Mouse (Mus musculus) liver, embryonic 13.5 days (tissue): ENCODE data around the gene Tom1l2. TPM values are rescaled to one million over a fixed set of nuclear protein-coding genes. Genes with fewer than 3 reads are reported as not detected.

Source experiments
- ATAC-seq: fragments of 200-750 bp; cut with Nextera tagmentation; 2 replicates; pipeline ENCODE4 v1.8.0; 2017; ENCODE audit warnings: low read depth, mild to moderate bottlenecking, moderate number of reproducible peaks, moderate library complexity
- DNase-seq: peaks from one replicate; pipeline ENCODE4 v3.0.0; 2022
- H3K27ac ChIP-seq: fragments of 300-500 bp; sonication (generic); 2 replicates; pipeline ENCODE4 v1.5.1; 2015; ENCODE audit warnings: moderate library complexity, mild to moderate bottlenecking, inconsistent platforms
- H3K27me3 ChIP-seq: fragments of 300-500 bp; sonication (generic); 2 replicates; pipeline ENCODE4 v1.6.1; 2015; ENCODE audit warnings: mild to moderate bottlenecking, inconsistent platforms
- H3K36me3 ChIP-seq: fragments of 300-500 bp; sonication (generic); 2 replicates; pipeline ENCODE4 v1.6.1; 2015; ENCODE audit warnings: mild to moderate bottlenecking, inconsistent platforms
- H3K4me1 ChIP-seq: fragments of 300-500 bp; sonication (generic); replicated peaks from 2 replicates; pipeline ENCODE4 v1.6.1; 2015; ENCODE audit warnings: inconsistent platforms
- H3K4me2 ChIP-seq: fragments of 300-500 bp; sonication (generic); 2 replicates; pipeline ENCODE4 v1.6.1; 2015; ENCODE audit warnings: inconsistent platforms, mild to moderate bottlenecking, moderate library complexity
- H3K4me3 ChIP-seq: fragments of 300-500 bp; sonication (generic); replicated peaks from 2 replicates; pipeline ENCODE4 v1.5.1; 2015; ENCODE audit warnings: mild to moderate bottlenecking, inconsistent platforms
- H3K9ac ChIP-seq: fragments of 300-500 bp; sonication (generic); 2 replicates; pipeline ENCODE4 v1.6.1; 2015; ENCODE audit warnings: mild to moderate bottlenecking, inconsistent platforms
- H3K9me3 ChIP-seq: fragments of 300-500 bp; sonication (generic); replicated peaks from 2 replicates; pipeline ENCODE4 v1.6.1; 2016; ENCODE audit warnings: inconsistent platforms
- WGBS: fragments of 180-500 bp; shearing (Covaris S2); methylation state at CpG from one replicate; pipeline ENCODE4 v1.1.7; 2015; ENCODE audit not compliant: insufficient replicate concordance; 5-methylcytosine and 5-hydroxymethylcytosine counted together
- polyA plus RNA-seq: library from polyadenylated mRNA; unstranded; fragments of >200 nt; fragmentation: Nextera tagmentation; extraction: Ambion mirVana; gene quantifications from 2 replicates; pipeline ENCODE4 v1.2.1, GENCODE M21; 2015

The Tom1l2 gene
- polyA plus RNA-seq, 1 experiment from 2014 or later: 5.1 TPM

DNA sequence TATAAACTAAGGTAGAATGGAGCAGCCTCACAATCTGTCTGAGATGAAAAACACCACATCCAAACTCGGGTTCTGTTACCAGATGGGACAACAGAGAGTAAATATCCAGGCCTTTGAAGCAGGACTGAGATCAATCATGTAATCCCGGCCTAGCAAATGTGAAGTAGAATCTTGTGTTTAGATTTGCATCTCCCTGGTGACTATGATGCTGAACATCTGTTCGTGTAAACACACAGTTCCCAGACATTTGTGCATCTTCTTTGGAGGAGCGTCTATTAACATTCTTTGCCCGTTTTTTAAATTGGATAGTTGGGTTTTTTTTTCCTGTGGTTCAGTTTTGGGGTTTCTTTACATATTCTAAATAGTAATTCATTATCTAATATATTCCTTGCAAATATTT lies 63.7 kb downstream of the Tom1l2 start:
- Histone ChIP-seq H3K4me2 (no peak overlapping the region), H3K9ac (no peak overlapping the region), H3K4me3 (no peak overlapping the region), H3K27ac (no peak overlapping the region), H3K4me1 (peaks cover 19% of the 10 kb centered on the region), H3K36me3 (no peaks in the 10 kb centered on the region), H3K27me3 (no peaks in the 10 kb centered on the region), H3K9me3 (no peaks in the 10 kb centered on the region)
- ATAC-seq (no peak), DNase-seq (no peak)
- 65% methylated on average over 5 of the region's 5 CpGs for WGBS

DNA sequence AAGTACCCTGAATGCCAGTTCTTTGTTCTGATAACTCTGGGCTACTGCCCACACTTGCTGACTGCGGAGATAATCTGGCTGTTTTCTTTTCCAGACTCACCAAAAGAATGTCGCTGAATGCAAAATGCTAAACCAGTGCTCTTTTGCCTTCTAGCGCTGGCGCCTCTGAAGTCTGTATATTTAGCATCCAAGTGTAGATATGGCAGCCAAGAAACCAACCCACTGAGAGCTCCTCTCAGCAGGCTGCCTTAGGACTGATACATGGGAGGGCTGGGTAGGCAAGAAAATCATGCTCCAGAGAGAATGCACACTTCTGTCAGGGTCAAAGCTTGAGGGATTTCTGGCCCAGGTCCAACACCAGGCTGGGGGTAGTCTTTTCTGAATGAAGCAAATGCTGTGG lies 66.4 kb downstream of the Tom1l2 start:
- ATAC-seq (no peak), DNase-seq (no peak)
- Histone ChIP-seq H3K4me1 (0 out of 2 replicates have a peak, but pooled peaks cover 1% of the 10 kb centered on the region), H3K27me3 (no peaks in the 10 kb centered on the region), H3K4me2 (no peak overlapping the region), H3K9me3 (no peaks in the 10 kb centered on the region), H3K36me3 (no peaks in the 10 kb centered on the region), H3K4me3 (no peak overlapping the region), H3K27ac (no peak overlapping the region), H3K9ac (no peak overlapping the region)
- WGBS: 76% methylated on average over 4 of the region's 4 CpGs

- Histone ChIP-seq H3K36me3 (no peaks in the 10 kb centered on the region), H3K27ac (peak overlapping the region; percentile 60), H3K27me3 (no peaks in the 10 kb centered on the region), H3K4me1 (peaks cover 30% of the 10 kb centered on the region), H3K4me3 (no peak overlapping the region), H3K9me3 (no peaks in the 10 kb centered on the region), H3K9ac (peak overlapping the region; percentile 36; the same call in 1 of the 2 replicates), H3K4me2 (peak overlapping the region; percentile 39)
- DNase-seq (peak; percentile 61), ATAC-seq (peak; percentile 91)
- 65% methylated on average over 11 of the region's 11 CpGs for WGBS
Measured at GRCm38 (mm10) chr11:60280429-60281414, 72.0 kb downstream of the Tom1l2 start.

GRCm38 (mm10) chr11:60279483-60279882 lies 73.2 kb downstream of the Tom1l2 start:
- no peaks in the 10 kb centered on the region for H3K27me3 ChIP-seq
- ATAC-seq (peak; percentile 62), DNase-seq (no peak)
- H3K36me3 ChIP-seq: peaks cover 4% of the 10 kb centered on the region; the same call in 1 of the 2 replicates
- H3K4me3 ChIP-seq: no peak overlapping the region
- 25% methylated on average over 5 of the region's 5 CpGs for WGBS
- H3K4me1 ChIP-seq: peaks cover 33% of the 10 kb centered on the region
- no peak overlapping the region for H3K9ac ChIP-seq
- peak overlapping the region; percentile 60 for H3K27ac ChIP-seq
- H3K4me2 ChIP-seq: peak overlapping the region; percentile 39
- no peaks in the 10 kb centered on the region for H3K9me3 ChIP-seq

GRCm38 (mm10) chr11:60277771-60278170 lies 74.9 kb downstream of the Tom1l2 start:
- Histone ChIP-seq H3K9me3 (no peaks in the 10 kb centered on the region), H3K4me1 (peaks cover 37% of the 10 kb centered on the region), H3K27me3 (no peaks in the 10 kb centered on the region), H3K27ac (no peak overlapping the region), H3K4me2 (no peak overlapping the region), H3K4me3 (no peak overlapping the region), H3K36me3 (peaks cover 6% of the 10 kb centered on the region; the same call in 1 of the 2 replicates), H3K9ac (no peak overlapping the region)
- ATAC-seq: no peak
- no peak for DNase-seq
- WGBS: 58% methylated on average over 5 of the region's 5 CpGs

GRCm38 (mm10) chr11:60277164-60277740 lies 75.5 kb downstream of the Tom1l2 start:
- Histone ChIP-seq H3K9me3 (no peaks in the 10 kb centered on the region), H3K9ac (no peak overlapping the region), H3K4me1 (peaks cover 37% of the 10 kb centered on the region), H3K4me2 (no peak overlapping the region), H3K27me3 (no peaks in the 10 kb centered on the region), H3K36me3 (peaks cover 6% of the 10 kb centered on the region; the same call in 1 of the 2 replicates), H3K27ac (no peak overlapping the region), H3K4me3 (no peak overlapping the region)
- WGBS: 73% methylated on average over 8 of the region's 8 CpGs
- ATAC-seq: no peak
- DNase-seq: no peak

- Histone ChIP-seq H3K4me1 (peaks cover 37% of the 10 kb centered on the region), H3K4me2 (no peak overlapping the region), H3K4me3 (no peak overlapping the region), H3K36me3 (peaks cover 6% of the 10 kb centered on the region; the same call in 1 of the 2 replicates), H3K27me3 (no peaks in the 10 kb centered on the region), H3K27ac (no peak overlapping the region), H3K9me3 (no peaks in the 10 kb centered on the region), H3K9ac (no peak overlapping the region)
- DNase-seq (no peak), ATAC-seq (no peak)
- 68% methylated on average over 6 of the region's 6 CpGs for WGBS
Measured at GRCm38 (mm10) chr11:60276408-60277093, 76.2 kb downstream of the Tom1l2 start.

GRCm38 (mm10) chr11:60273273-60273805 lies 79.4 kb downstream of the Tom1l2 start:
- no peak overlapping the region for H3K9ac ChIP-seq
- DNase-seq (no peak), ATAC-seq (no peak)
- H3K4me2 ChIP-seq: no peak overlapping the region
- peak overlapping the region; percentile 47; the same call in 1 of the 2 replicates for H3K27ac ChIP-seq
- no peak overlapping the region for H3K4me3 ChIP-seq
- H3K36me3 ChIP-seq: peaks cover 6% of the 10 kb centered on the region; the same call in 1 of the 2 replicates
- WGBS: 66% methylated on average over 5 of the region's 5 CpGs
- H3K4me1 ChIP-seq: peaks cover 8% of the 10 kb centered on the region
- no peaks in the 10 kb centered on the region for H3K27me3 ChIP-seq
- H3K9me3 ChIP-seq: no peaks in the 10 kb centered on the region

DNA sequence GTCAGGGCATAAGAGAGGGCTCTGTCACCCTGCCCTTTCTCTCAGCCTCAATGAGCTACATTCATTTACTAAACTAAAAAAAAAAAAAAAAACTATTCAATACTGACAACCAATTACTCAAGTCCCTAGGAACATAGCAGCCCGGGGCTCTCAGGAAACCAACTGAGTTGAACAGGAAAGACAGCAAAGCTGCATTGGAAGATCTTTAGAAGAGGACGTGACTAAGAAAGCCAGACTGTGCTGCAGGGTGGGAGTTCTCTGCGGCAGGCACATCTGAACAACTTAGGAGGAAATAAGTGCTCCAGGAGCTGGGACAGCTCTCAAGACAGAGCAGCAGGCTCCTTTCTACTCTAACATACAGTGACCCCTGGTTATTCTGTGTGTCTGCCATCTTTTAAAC lies 84.1 kb downstream of the Tom1l2 start:
- Histone ChIP-seq H3K4me3 (no peak overlapping the region), H3K9me3 (no peaks in the 10 kb centered on the region), H3K4me1 (peaks cover 5% of the 10 kb centered on the region; the same call in 1 of the 2 replicates), H3K27me3 (no peaks in the 10 kb centered on the region), H3K4me2 (no peak overlapping the region), H3K27ac (peak overlapping the region; percentile 77), H3K36me3 (peaks cover 3% of the 10 kb centered on the region; the same call in 1 of the 2 replicates), H3K9ac (no peak overlapping the region)
- ATAC-seq: peak; percentile 30
- DNase-seq: no peak
- 19% methylated on average over 3 of the region's 3 CpGs for WGBS

- WGBS: 65% methylated on average over 4 of the region's 4 CpGs
- Histone ChIP-seq H3K27me3 (no peaks in the 10 kb centered on the region), H3K9me3 (no peaks in the 10 kb centered on the region), H3K27ac (no peak overlapping the region), H3K4me1 (peaks cover 3% of the 10 kb centered on the region; the same call in 1 of the 2 replicates), H3K4me2 (no peak overlapping the region), H3K36me3 (peaks cover 3% of the 10 kb centered on the region; the same call in 1 of the 2 replicates), H3K9ac (no peak overlapping the region), H3K4me3 (no peak overlapping the region)
- no peak for DNase-seq
- ATAC-seq: no peak
Measured at GRCm38 (mm10) chr11:60265271-60265985, 87.3 kb downstream of the Tom1l2 start.
